8 mouse cellular contexts compared by ENCODE assay signal in the genomic region with DNA sequence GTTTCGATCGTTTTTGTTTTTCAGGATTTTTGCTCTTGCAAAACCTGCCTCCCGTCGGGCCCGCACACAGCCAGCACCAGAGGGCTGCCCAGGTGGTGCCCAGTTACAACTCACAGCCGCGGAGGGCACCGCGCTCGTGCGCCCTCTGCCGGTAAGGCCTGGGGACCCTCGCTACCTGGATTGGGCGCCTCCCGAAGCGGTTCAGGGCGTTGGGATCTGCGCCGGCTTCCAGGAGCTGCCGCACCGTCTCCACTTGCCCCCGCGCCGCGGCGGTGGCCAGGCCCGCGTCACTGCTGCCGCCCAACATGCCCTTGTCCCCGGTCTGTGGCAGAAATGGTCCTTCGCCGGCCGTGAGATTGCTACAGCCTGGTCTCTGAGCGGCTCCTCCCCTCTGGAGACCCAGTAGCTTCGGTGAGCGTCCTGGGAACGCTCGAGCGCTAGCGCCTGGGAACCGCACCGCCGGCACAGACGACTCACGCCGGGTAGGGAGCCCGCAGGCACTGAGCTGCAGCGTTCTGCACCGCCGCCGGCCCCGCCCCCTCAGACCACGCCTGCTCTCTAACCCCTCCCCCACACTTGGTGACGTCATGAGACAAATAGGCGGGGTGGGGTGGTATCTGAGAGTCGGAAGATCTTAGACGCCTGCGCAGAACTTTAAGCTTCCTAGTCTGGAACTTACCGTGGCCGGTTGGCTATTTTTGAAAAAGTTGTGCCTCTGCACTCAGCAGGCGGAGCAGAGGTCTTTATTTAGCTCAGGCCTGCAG. TPM values are rescaled to one million over a fixed set of nuclear protein-coding genes. Genes with fewer than 3 reads are reported as not detected.
DNase-seq lines count a peak whose midpoint lies in the region; ATAC-seq lines count a peak whose summit lies in the region.

A gene (minus strand): TSS at position 549 of the 764 bp plus-strand sequence.

- H3K4me3 ChIP-seq in embryonic facial prominence, embryonic 11.5 days (ENCODE audit: low read depth, low read length), result peak within 1 kb of the TSS; percentile 48
- peak within 1 kb of the TSS; percentile 69 for H3K4me3 ChIP-seq in intestine, embryonic 16.5 days (ENCODE audit: low read length)

- intact Hi-C loops in left cerebral cortex, postnatal 25 days (cut with DNase I), result no loop called here

- H3K4me2 ChIP-seq in embryonic facial prominence, embryonic 11.5 days (ENCODE audit: low read depth, low read length), result peak within 1 kb of the TSS; percentile 90
- peak within 1 kb of the TSS; percentile 86 for H3K4me2 ChIP-seq in intestine, embryonic 16.5 days (ENCODE audit: low read depth, low read length)

- H3K4me1 ChIP-seq in embryonic facial prominence, embryonic 11.5 days (ENCODE audit: control insufficient read depth, insufficient read depth, low read length), result no peaks in the 10 kb centered on the region
- H3K4me1 ChIP-seq in intestine, embryonic 16.5 days (ENCODE audit: control insufficient read depth, insufficient read depth, low read length), result peaks cover 6% of the 10 kb centered on the region

- H3K9me3 ChIP-seq in embryonic facial prominence, embryonic 11.5 days (replicated peaks; ENCODE audit: control insufficient read depth, low read length), result no peaks in the 10 kb centered on the region
- H3K9me3 ChIP-seq in intestine, embryonic 16.5 days (ENCODE audit: control insufficient read depth, low read length), result no peaks in the 10 kb centered on the region

- H3K36me3 ChIP-seq in embryonic facial prominence, embryonic 11.5 days (replicated peaks; ENCODE audit: control insufficient read depth, insufficient read depth, low read depth, low read length), result no peaks in the 10 kb centered on the region
- H3K36me3 ChIP-seq in intestine, embryonic 16.5 days (ENCODE audit: control insufficient read depth, insufficient read depth, low read length), result no peaks in the 10 kb centered on the region

- peak; percentile 92 for ATAC-seq in embryonic facial prominence, embryonic 11.5 days (replicated peaks; ENCODE audit: insufficient number of reproducible peaks, low FRiP score, low TSS enrichment, low read depth)
- peak; percentile 97 for ATAC-seq in intestine, embryonic 16.5 days
- peak; percentile 90 for ATAC-seq in megakaryocyte-erythroid progenitor cell, adult 5-6 weeks (replicated peaks; ENCODE audit: low FRiP score, low TSS enrichment, poor library complexity, severe bottlenecking)

- DNase-seq in adrenal gland, postnatal 25 days, result peak; percentile 97
- peak; percentile 86 for DNase-seq in embryonic facial prominence, embryonic 11.5 days (ENCODE audit: low spot score)
- DNase-seq in gonadal fat pad, adult 2 months (ENCODE audit: low read depth), result no peak
- peak; percentile 63 to 66 for DNase-seq in left cerebral cortex, postnatal 25 days (ENCODE audit: low spot score in 2 of 2)
- peak; percentile 39 to 51 for DNase-seq in right cerebral cortex, postnatal 36 days (ENCODE audit: low spot score in 2 of 2)
- peak; percentile 84 to 93 for DNase-seq in urinary bladder, postnatal 4 days (ENCODE audit: low spot score in 2 of 2)

- no peak within 1 kb of the TSS for H3K9ac ChIP-seq in embryonic facial prominence, embryonic 11.5 days (replicated peaks; ENCODE audit: low read length)
- H3K9ac ChIP-seq in intestine, embryonic 16.5 days (ENCODE audit: low read depth, low read length), result peak within 1 kb of the TSS; percentile 76

- peaks cover 47% of the 10 kb centered on the region for H3K27me3 ChIP-seq in embryonic facial prominence, embryonic 11.5 days (ENCODE audit: control insufficient read depth, insufficient read depth, low read length)
- peaks cover 40% of the 10 kb centered on the region for H3K27me3 ChIP-seq in intestine, embryonic 16.5 days (replicated peaks; ENCODE audit: control insufficient read depth, insufficient read depth, low read length)

- H3K27ac ChIP-seq in embryonic facial prominence, embryonic 11.5 days (replicated peaks; ENCODE audit: low read depth, low read length), result no peak within 1 kb of the TSS
- H3K27ac ChIP-seq in intestine, embryonic 16.5 days (ENCODE audit: low read length), result peak within 1 kb of the TSS; percentile 84

- under 1% methylated on average over 60 of the region's 61 CpGs for WGBS in embryonic facial prominence, embryonic 11.5 days
- under 1% methylated on average over 55 of the region's 61 CpGs for WGBS in intestine, embryonic 16.5 days

RNA-seq across cellular contexts. Expression of the gene that starts here (rescaled TPM):
- 4.9 TPM in 2 replicates for total RNA-seq in adrenal gland, postnatal 25 days (2021)
- polyA plus RNA-seq in embryonic facial prominence, embryonic 11.5 days (2014; fragmentation: Nextera tagmentation; extraction: Ambion mirVana), result 1.4 and 2.2 TPM in 2 replicates
- polyA plus RNA-seq in gonadal fat pad, adult 2 months (2012; rRNA removed), result 12.1 and 20.4 TPM in 2 replicates
- polyA plus RNA-seq in intestine, embryonic 16.5 days (2015; fragmentation: Nextera tagmentation; extraction: Ambion mirVana), result 25.5 and 26.0 TPM in 2 replicates
- total RNA-seq in left cerebral cortex, postnatal 25 days (2021), result 1 to 10 TPM; 1.4 to 1.5 TPM
- total RNA-seq in megakaryocyte-erythroid progenitor cell, adult 5-6 weeks (2014; fragmentation: Nextera tagmentation), result not detected in 2 replicates
- total RNA-seq in megakaryocyte-erythroid progenitor cell, adult 5-6 weeks (2017), result not detected in 2 replicates

Comparison
In these comparisons a context has a peak if more than half of its experiments do, and no peak if none do; other contexts are left out.
1. Peak in ATAC-seq in megakaryocyte-erythroid progenitor cell, adult 5-6 weeks; RNA of the gene not detected or under 1 TPM.